Mouse (Mus musculus): ENCODE measurements around the gene Gm11639.

DNA sequence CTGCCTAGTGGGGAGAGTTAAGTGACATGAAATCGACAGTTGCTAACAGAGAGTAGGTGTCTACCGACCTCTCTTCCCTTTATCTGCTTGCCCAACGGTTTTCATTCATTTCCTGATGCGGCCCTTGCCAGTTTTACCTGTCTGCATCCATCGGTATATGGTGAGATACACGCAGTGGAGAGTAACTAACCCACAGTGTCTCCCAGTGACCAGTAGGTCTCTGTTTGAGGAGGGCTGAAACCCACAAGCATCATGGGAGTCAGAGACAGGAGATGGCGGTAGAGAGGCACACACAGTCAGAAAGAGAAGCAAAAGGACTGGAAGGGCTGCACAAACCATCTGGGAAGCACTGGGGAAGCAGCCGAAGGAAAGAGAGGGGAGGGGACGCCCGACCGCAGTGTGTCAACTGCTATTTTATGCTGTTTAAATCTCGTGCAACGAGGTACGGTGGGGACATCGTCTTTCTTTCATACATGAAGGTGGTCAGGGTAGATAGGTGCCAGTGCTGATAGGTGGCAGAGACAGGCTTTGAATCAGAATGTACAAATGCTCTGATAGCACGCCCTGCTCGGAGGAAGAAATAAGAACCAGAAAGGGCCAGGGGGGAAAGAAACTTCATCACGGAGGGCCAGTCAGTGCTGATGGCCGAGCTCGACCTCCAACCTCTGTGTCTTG lies 23.8 kb upstream of the Gm11639 start:
- no peak for TF ChIP-seq POLR2A (IDR thresholded peaks at IDR 0.05; ENCODE audit: control insufficient read depth, extremely low read depth, insufficient read depth, low read length, poor library complexity)
- no peak for TF ChIP-seq CTCF (IDR thresholded peaks at IDR 0.05; ENCODE audit: borderline replicate concordance, control insufficient read depth, extremely low read depth, insufficient read depth, low read length, poor library complexity)

All from thymus, adult 2 months (tissue).